Mouse (Mus musculus) midbrain, embryonic 14.5 days (tissue): Measurements from ENCODE around the gene Lin7c. TPM values are rescaled to one million over a fixed set of nuclear protein-coding genes. Genes with fewer than 3 reads are reported as not detected.

Source experiments
- polyA plus RNA-seq: library from polyadenylated mRNA; unstranded; fragments of >200 nt; fragmentation: Nextera tagmentation; extraction: Ambion mirVana; gene quantifications from 2 replicates; pipeline ENCODE4 v1.2.1, GENCODE M21; 2014

Gene Lin7c
- polyA plus RNA-seq, 1 experiment from 2014 or later, result 249 TPM

Other genes with a start within 250 kb of the Lin7c start
- 5.2 and 6.3 TPM in 2 replicates for gene Bdnf, start 216.2 kb upstream of the Lin7c start, polyA plus RNA-seq
- gene Lgr4, start 26.8 kb downstream of the Lin7c start, polyA plus RNA-seq, result 11.6 and 12.0 TPM in 2 replicates
- gene Ccdc34, start 127.0 kb downstream of the Lin7c start, polyA plus RNA-seq, result 30.1 and 31.8 TPM in 2 replicates